Mouse (Mus musculus) neural tube, embryonic 13.5 days (tissue): ENCODE measurements around the gene Isca1. TPM values are rescaled to one million over a fixed set of nuclear protein-coding genes. Genes with fewer than 3 reads are reported as not detected.
A peak's percentile ranks its signal among the peaks of the same experiment; 100 is the strongest.
"Not testable (repeated sequence)": the region's sequence is repeated elsewhere in the genome, so short reads cannot be mapped to it uniquely, and the experiment has no call there.

Experiments used
- ATAC-seq: fragments of 200-750 bp; cut with Nextera tagmentation; 2 replicates; pipeline ENCODE4 v1.8.0; 2017; ENCODE audit warnings: low read depth, mild to moderate bottlenecking, moderate TSS enrichment, moderate library complexity
- H3K27ac ChIP-seq: fragments of 300-500 bp; sonication (generic); replicated peaks from 2 replicates; pipeline ENCODE4 v1.5.1; 2015; ENCODE audit warnings: moderate library complexity, mild to moderate bottlenecking, inconsistent platforms
- H3K27me3 ChIP-seq: fragments of 300-500 bp; sonication (generic); 2 replicates; pipeline ENCODE4 v1.6.1; 2015; ENCODE audit warnings: mild to moderate bottlenecking, inconsistent platforms
- H3K36me3 ChIP-seq: fragments of 300-500 bp; sonication (generic); 2 replicates; pipeline ENCODE4 v1.6.1; 2015; ENCODE audit warnings: mild to moderate bottlenecking, inconsistent platforms
- H3K4me1 ChIP-seq: fragments of 300-500 bp; sonication (generic); replicated peaks from 2 replicates; pipeline ENCODE4 v1.6.1; 2015; ENCODE audit warnings: inconsistent platforms
- H3K4me2 ChIP-seq: fragments of 300-500 bp; sonication (generic); 2 replicates; pipeline ENCODE4 v1.6.1; 2015; ENCODE audit warnings: inconsistent platforms, mild to moderate bottlenecking, moderate library complexity
- H3K4me3 ChIP-seq: fragments of 300-500 bp; sonication (generic); 2 replicates; pipeline ENCODE4 v1.5.1; 2015; ENCODE audit warnings: mild to moderate bottlenecking, inconsistent platforms
- H3K9ac ChIP-seq: fragments of 300-500 bp; sonication (generic); 2 replicates; pipeline ENCODE4 v1.6.1; 2015; ENCODE audit warnings: moderate library complexity, mild to moderate bottlenecking, inconsistent platforms
- H3K9me3 ChIP-seq: fragments of 300-500 bp; sonication (generic); 2 replicates; pipeline ENCODE4 v1.6.1; 2016; ENCODE audit warnings: inconsistent platforms
- WGBS: fragments of 180-500 bp; shearing (Covaris S2); methylation state at CpG from one replicate; pipeline ENCODE4 v1.1.7; 2015; 5-methylcytosine and 5-hydroxymethylcytosine counted together
- polyA plus RNA-seq: library from polyadenylated mRNA; unstranded; fragments of >200 nt; fragmentation: Nextera tagmentation; extraction: Ambion mirVana; gene quantifications from 2 replicates; pipeline ENCODE4 v1.2.1, GENCODE M21; 2015

Isca1 gene
- polyA plus RNA-seq, result 153 and 154 TPM in 2 replicates

DNA sequence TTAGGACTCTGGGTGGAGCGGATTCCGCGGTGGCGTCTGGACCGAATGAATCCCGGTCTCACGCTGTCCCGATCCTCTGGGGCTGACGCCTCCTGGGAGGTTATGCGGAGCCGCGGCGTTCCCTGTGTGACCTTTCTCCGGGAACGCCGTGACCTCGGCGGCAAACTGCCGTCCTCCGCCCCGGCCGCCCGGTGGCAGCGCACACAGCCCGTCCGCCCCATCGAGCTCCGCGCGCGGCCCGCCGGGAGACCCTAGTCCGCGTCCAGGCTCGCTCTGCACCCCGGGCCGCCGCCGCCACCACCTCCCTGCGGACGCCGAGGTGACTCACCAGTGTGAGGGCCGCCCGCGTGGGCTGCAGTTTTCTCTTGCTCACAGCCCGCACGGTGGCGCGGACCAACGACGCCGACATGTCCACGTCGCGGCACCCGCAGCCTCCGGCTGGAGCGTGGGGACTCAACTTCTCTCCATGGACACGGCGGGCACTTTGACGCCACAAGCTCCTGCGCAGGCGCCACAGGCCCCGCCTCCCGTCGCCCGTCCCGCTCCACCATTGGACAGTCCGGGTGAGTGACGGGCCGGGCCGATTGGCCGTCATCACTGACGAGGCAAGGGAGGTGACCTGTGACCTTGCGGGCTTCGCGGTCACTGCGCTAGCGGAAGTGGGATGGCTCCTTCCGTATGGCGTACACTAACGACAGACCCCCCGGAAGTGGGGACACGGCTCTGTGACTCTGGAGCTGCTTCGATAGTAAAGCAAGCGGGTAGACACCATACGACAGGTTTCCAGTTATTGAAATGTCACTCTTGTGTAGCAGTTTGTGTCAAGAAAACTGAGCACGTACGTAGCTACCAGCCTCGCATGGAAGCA is at the start of gene Isca1:
Gene Isca1 (minus strand): TSS at position 515 of the 868 bp plus-strand sequence.
- WGBS, result under 1% methylated on average over 91 of the region's 91 CpGs
- Histone ChIP-seq H3K9ac (peak within 1 kb of the TSS; percentile 88), H3K4me1 (peaks cover 48% of the 10 kb centered on the region), H3K27me3 (no peaks in the 10 kb centered on the region), H3K27ac (peak within 1 kb of the TSS; percentile 98), H3K4me2 (peak within 1 kb of the TSS; percentile 65), H3K9me3 (no peaks in the 10 kb centered on the region), H3K4me3 (peak within 1 kb of the TSS; percentile 89), H3K36me3 (peaks cover 23% of the 10 kb centered on the region)
- ATAC-seq, result peak; percentile 98

DNA sequence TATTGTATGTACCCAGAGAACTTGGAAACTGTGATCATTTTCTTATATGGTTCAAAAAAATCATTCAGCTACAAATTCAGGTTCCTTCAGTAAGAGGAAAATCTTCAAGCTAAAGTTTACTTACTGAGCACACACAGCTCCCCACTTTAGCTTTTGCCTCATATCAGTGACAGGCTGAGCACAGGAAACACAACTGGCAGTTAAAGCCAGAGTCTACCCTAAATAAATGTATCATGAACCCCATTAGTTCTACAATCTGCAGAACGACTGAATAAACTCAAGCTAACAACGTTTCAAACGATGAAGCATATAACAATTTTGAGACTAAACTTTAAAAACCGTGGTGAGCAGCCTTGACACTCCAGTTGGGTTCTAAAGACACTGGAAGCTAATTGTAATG is 47.7 kb upstream of the Isca1 start:
- 92% methylated on average over 4 of the region's 4 CpGs for WGBS
- Histone ChIP-seq H3K4me3 (no peak overlapping the region), H3K27ac (no peak overlapping the region), H3K4me1 (peaks cover 48% of the 10 kb centered on the region), H3K36me3 (peaks cover 56% of the 10 kb centered on the region), H3K9ac (no peak overlapping the region), H3K4me2 (no peak overlapping the region), H3K9me3 (no peaks in the 10 kb centered on the region), H3K27me3 (no peaks in the 10 kb centered on the region)
- ATAC-seq, result no peak

DNA sequence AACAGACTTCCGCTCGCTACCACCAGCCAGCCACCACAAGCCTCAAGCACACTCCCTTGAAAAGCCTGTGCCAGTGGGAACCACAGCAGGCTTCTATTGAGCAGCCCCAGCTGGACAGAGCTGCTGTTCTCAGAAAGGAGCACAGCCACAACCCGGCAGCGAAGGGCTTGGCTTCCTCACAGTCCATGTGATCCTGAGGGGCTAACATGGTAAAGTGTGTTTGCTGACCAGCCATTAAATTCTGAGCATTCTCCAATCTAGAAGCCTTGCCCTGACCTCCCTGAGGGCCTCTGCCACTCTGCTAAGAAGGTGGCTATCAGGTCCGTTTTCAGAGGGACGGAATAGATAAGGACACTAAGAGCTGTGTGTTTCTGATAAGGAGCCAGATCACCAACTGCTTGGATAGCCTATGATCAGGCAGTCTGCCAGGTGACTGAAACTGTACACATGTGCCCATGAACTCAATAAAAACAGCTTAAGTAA is 44.5 kb upstream of the Isca1 start:
- no peak for ATAC-seq
- H3K36me3 ChIP-seq, result peaks cover 79% of the 10 kb centered on the region
- no peaks in the 10 kb centered on the region for H3K27me3 ChIP-seq
- no peaks in the 10 kb centered on the region for H3K9me3 ChIP-seq
- no peak overlapping the region for H3K4me2 ChIP-seq
- peaks cover 19% of the 10 kb centered on the region for H3K4me1 ChIP-seq
- H3K4me3 ChIP-seq, result no peak overlapping the region
- no peak overlapping the region for H3K9ac ChIP-seq
- 83% methylated on average over 6 of the region's 6 CpGs for WGBS
- no peak overlapping the region for H3K27ac ChIP-seq

DNA sequence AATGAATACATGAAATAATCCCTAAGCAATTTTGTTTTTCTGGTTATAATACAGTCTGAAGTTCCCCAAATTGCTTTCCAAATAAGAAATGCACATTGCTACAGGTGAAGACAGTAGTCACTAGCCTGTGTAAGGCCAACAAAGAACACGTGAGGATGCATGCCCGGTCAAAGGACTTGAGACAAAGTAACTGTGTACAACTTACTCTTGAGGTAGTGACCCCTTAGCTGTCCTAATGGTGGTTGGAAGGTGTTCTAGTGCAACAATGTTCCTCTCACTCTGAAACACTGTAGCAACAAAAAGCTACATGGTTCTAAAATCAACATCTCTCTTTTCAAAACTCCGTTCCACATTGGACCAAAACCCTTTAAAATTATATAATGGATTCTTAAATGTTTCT is 42.0 kb upstream of the Isca1 start:
- no peak overlapping the region for H3K4me2 ChIP-seq
- no peaks in the 10 kb centered on the region for H3K9me3 ChIP-seq
- no peak for ATAC-seq
- no peaks in the 10 kb centered on the region for H3K4me1 ChIP-seq
- H3K9ac ChIP-seq, result no peak overlapping the region
- 93% methylated on average over 3 of the region's 3 CpGs for WGBS
- H3K4me3 ChIP-seq, result no peak overlapping the region
- H3K27ac ChIP-seq, result no peak overlapping the region
- H3K36me3 ChIP-seq, result peaks cover 94% of the 10 kb centered on the region
- no peaks in the 10 kb centered on the region for H3K27me3 ChIP-seq

DNA sequence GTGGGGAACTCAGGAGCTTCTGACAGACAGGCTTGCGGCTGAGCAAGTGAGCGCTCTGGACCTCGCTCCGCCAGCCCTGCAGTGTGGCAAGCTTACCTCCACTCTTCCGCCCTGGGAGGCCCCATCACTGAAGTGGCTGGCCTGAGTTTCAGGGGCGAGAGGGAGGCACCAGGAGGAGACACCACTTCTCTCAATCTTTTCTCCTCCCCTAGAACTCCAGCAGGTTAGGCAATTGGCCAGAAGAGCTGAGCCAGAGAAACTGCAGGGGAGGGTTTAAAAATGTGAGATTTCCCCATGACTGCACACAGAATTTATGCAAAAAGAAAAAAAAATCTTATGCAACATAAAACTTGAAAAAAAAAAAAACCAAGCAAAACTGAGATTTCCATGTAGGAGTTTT is 31.4 kb upstream of the Isca1 start:
- no peak for ATAC-seq
- no peak overlapping the region for H3K4me3 ChIP-seq
- H3K9me3 ChIP-seq, result no peaks in the 10 kb centered on the region
- H3K4me2 ChIP-seq, result no peak overlapping the region
- no peaks in the 10 kb centered on the region for H3K27me3 ChIP-seq
- no peak overlapping the region for H3K27ac ChIP-seq
- 86% methylated on average over 6 of the region's 6 CpGs for WGBS
- no peak overlapping the region for H3K9ac ChIP-seq
- peaks cover 98% of the 10 kb centered on the region for H3K36me3 ChIP-seq
- H3K4me1 ChIP-seq, result no peaks in the 10 kb centered on the region

DNA sequence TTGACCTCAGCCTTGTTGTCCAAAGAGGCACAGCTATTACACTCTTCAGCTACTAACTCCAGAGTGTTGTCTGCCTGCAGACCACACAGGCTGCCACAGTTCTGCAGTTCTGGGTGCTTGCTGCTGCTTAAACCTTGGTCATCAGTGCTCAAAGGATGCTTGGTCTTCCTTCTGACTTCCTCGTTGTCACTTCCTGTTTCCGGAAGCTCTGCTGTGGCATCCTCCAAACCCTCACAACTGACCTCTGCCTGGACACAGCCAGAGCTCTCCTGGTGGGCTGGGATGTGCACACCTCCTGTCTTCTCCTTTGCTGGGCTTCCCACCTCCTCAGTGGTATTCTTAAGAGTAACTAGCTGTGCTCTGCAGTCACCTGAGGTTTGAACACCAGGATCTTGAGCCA is 30.5 kb upstream of the Isca1 start:
- peaks cover 98% of the 10 kb centered on the region for H3K36me3 ChIP-seq
- H3K27me3 ChIP-seq, result no peaks in the 10 kb centered on the region
- ATAC-seq, result no peak
- no peaks in the 10 kb centered on the region for H3K9me3 ChIP-seq
- no peaks in the 10 kb centered on the region for H3K4me1 ChIP-seq
- no peak overlapping the region for H3K4me2 ChIP-seq
- H3K9ac ChIP-seq, result no peak overlapping the region
- WGBS, result 96% methylated on average over 2 of the region's 2 CpGs
- H3K27ac ChIP-seq, result no peak overlapping the region
- no peak overlapping the region for H3K4me3 ChIP-seq

DNA sequence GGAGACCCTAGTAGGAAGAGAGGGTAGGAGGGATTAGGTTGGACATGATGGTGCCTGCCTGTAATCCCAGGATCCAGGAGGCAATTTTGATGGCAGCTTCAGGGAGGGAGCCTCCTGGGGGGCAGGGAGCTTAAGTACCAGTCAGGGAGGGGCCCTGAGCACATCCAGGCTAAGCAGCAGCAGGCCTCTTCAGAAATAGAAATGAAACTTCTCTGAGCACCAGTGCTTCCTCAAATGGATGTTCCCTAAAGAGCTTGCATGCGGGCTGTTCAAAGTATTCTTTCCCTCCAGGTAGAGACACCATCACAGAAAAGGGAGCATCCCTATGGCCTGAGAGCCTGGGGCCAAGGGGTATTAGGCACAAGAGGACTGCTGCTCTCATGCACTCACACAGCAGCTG is 28.7 kb upstream of the Isca1 start:
- WGBS, result 100% methylated on average over 1 of the region's 1 CpGs
- ATAC-seq, result no peak
- H3K36me3 ChIP-seq, result peaks cover 98% of the 10 kb centered on the region

DNA sequence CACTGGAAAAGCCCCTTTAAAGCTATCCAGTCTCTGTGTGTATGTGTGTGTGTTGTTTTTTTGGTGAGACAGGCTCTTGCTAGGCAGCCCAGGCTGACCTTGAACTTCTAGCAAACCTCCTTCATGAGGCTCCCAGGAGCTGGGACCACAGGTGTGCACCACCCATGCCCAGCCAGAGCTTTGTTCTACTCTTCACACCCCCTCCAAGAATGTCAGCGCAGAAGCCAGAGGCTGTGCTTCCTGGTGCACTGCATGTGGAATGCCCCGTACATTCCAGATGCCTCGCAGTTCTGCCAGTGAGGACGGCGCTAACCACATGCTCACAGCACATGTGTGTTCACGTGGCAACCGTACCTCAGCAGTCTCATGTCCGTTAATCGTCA is 26.8 kb upstream of the Isca1 start:
- Histone ChIP-seq H3K27ac (no peak overlapping the region), H3K4me3 (no peak overlapping the region), H3K4me1 (no peaks in the 10 kb centered on the region), H3K36me3 (peaks cover 98% of the 10 kb centered on the region), H3K27me3 (no peaks in the 10 kb centered on the region), H3K4me2 (no peak overlapping the region), H3K9ac (no peak overlapping the region), H3K9me3 (no peaks in the 10 kb centered on the region)
- ATAC-seq, result no peak
- 93% methylated on average over 9 of the region's 9 CpGs for WGBS

More for the DNA sequence above, 28.7 kb upstream of the Isca1 start:
- no peak overlapping the region for H3K4me3 ChIP-seq
- no peak overlapping the region for H3K27ac ChIP-seq
- no peaks in the 10 kb centered on the region for H3K4me1 ChIP-seq
- H3K9ac ChIP-seq, result no peak overlapping the region
- no peak overlapping the region for H3K4me2 ChIP-seq
- no peaks in the 10 kb centered on the region for H3K27me3 ChIP-seq
- no peaks in the 10 kb centered on the region for H3K9me3 ChIP-seq

DNA sequence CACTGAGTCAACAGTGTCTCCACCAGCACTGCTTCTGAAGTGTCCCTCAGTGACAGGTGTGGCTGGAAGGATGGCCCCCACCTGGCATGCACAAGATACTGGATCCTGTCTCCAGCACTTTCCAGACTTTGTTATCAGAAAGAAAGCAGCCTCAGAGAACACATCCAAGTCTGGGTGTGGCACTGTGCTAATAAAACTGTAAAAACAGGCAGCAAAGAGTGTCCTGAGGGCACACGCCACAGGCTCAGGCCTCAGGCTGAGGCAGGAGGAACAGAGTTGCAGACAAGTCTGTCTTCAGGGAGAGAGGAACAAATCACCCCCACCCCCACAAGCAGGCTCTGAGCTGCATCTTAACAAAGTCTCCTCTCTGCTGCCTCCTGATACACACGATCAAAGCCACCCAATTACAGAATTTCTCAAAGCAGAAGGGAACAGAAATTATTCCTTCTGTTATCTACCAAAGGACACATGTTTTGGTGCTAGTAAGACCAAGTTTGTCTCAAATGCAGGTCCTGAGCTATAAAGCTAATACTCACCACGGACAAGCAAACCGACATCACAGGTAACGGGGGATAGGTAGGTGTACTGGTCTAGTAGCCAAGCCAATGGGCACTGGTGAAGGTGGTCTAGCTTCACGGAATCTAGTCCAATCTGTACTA is 26.3 kb upstream of the Isca1 start:
- H3K27ac ChIP-seq, result no peak overlapping the region
- H3K36me3 ChIP-seq, result peaks cover 98% of the 10 kb centered on the region
- H3K9ac ChIP-seq, result no peak overlapping the region
- 96% methylated on average over 6 of the region's 6 CpGs for WGBS
- H3K9me3 ChIP-seq, result no peaks in the 10 kb centered on the region
- no peaks in the 10 kb centered on the region for H3K4me1 ChIP-seq
- no peak overlapping the region for H3K4me3 ChIP-seq
- no peaks in the 10 kb centered on the region for H3K27me3 ChIP-seq
- H3K4me2 ChIP-seq, result no peak overlapping the region
- ATAC-seq, result no peak

DNA sequence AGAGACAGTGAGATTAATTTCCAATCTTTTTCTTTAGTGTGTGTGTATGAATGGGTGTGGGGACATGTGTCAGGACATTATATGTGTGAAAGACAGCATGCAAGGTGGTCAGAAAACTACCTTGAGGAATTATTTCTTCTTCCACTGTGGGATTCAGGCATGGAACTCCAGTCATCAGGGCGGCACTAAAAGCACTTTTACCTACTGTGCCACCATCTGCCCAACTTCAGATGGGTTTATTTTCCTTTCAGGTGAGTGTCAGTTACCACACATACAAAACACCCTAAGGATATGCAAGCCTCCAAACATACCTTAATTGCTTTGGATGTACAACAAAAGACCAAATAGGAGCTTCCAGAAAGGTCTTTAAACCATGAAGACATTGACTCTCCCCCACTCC is 25.2 kb upstream of the Isca1 start:
- Histone ChIP-seq H3K4me3 (no peak overlapping the region), H3K4me1 (no peaks in the 10 kb centered on the region), H3K9ac (no peak overlapping the region), H3K27me3 (no peaks in the 10 kb centered on the region), H3K4me2 (no peak overlapping the region), H3K36me3 (peaks cover 98% of the 10 kb centered on the region), H3K27ac (no peak overlapping the region), H3K9me3 (no peaks in the 10 kb centered on the region)
- 100% methylated on average over 1 of the region's 1 CpGs for WGBS
- no peak for ATAC-seq

DNA sequence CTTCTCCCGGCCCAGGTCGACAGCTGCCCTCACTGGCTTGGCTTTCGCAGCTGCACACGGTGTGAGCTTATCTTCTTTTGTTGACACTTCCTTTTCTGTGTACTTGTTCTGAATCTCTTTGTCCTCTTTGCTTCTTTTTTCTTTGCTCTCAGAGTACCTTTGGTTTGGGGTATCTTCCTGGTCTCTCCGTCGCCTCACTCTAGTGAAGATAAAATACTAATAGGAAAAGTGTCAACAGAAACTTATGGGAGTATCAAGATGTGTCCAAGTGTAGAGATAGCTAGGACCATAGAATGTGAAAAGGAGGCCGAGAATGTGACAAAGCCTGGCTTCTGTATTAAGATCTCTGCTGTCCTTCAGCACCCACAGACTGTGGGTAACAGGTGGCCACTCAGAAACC is 12.5 kb upstream of the Isca1 start, which contains the start of gene Gm49354:
Gene Gm49354 (minus strand): TSS at position 101 of the 400 bp plus-strand sequence.
- H3K4me2 ChIP-seq, result no peak within 1 kb of the TSS
- H3K27me3 ChIP-seq, result no peaks in the 10 kb centered on the region
- 91% methylated on average over 7 of the region's 7 CpGs for WGBS
- H3K36me3 ChIP-seq, result peaks cover 99% of the 10 kb centered on the region
- H3K4me3 ChIP-seq, result no peak within 1 kb of the TSS
- H3K27ac ChIP-seq, result no peak within 1 kb of the TSS
- no peak within 1 kb of the TSS for H3K9ac ChIP-seq
- no peaks in the 10 kb centered on the region for H3K9me3 ChIP-seq
- ATAC-seq, result no peak
- no peaks in the 10 kb centered on the region for H3K4me1 ChIP-seq

DNA sequence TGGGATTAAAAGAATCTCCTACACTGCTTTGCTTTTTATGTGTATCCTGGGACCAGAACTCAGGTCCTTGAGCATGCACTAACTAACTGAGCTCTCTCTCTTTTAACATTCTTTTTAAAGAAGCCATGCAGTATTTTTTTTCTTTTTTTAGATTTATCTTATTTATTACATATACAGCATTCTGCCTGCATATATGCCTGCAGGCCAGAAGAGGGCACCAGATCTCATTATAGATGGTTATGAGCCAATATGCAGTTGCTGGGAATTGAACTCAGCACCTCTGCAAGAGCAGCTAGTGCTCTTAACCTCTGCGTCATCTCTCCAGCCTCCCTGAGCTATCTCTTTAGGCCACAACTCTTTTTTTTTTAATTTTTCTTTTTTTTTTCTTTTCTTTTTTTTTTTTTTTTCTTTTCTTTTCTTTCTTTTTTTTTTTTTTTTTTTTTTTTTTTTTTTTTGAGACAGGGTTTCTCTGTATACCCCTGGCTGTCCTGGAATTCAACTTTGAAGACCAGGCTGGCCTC is 10.2 kb upstream of the Isca1 start:
- peaks cover 98% of the 10 kb centered on the region for H3K36me3 ChIP-seq
- WGBS, result 100% methylated on average over 1 of the region's 1 CpGs
- not testable (repeated sequence) for H3K4me3 ChIP-seq, ATAC-seq, H3K9ac ChIP-seq, H3K4me1 ChIP-seq, H3K27ac ChIP-seq, H3K4me2 ChIP-seq, H3K9me3 ChIP-seq, H3K27me3 ChIP-seq
